Mouse (Mus musculus) liver, postnatal 0 days (tissue): Measurements from ENCODE around the gene Zfp366.

Experiments
- CTCF ChIP-seq: sonication (generic); IDR thresholded peaks from 2 replicates; pipeline ENCODE4 v1.5.1; 2016; ENCODE audit warnings: antibody characterized with exemption, low read depth
- EP300 ChIP-seq: IDR thresholded peaks from 2 replicates; pipeline ENCODE4 v1.6.1; 2016; ENCODE audit warnings: antibody characterized with exemption, low read depth, mild to moderate bottlenecking

GRCm38 (mm10) chr13:99190466-99190865 lies 5.8 kb downstream of the Zfp366 start:
- TF ChIP-seq CTCF (no peak), EP300 (no peak)
